Mouse (Mus musculus) adipocyte (in vitro differentiated cells): ENCODE data around the gene Lap3.
A peak's percentile ranks its signal among the peaks of the same experiment; 100 is the strongest.

Experiments used
- DNase-seq: peaks from one replicate; pipeline ENCODE4 v3.0.0-alpha.2; 2016; ENCODE audit warnings: low spot score

The Lap3 gene

DNA sequence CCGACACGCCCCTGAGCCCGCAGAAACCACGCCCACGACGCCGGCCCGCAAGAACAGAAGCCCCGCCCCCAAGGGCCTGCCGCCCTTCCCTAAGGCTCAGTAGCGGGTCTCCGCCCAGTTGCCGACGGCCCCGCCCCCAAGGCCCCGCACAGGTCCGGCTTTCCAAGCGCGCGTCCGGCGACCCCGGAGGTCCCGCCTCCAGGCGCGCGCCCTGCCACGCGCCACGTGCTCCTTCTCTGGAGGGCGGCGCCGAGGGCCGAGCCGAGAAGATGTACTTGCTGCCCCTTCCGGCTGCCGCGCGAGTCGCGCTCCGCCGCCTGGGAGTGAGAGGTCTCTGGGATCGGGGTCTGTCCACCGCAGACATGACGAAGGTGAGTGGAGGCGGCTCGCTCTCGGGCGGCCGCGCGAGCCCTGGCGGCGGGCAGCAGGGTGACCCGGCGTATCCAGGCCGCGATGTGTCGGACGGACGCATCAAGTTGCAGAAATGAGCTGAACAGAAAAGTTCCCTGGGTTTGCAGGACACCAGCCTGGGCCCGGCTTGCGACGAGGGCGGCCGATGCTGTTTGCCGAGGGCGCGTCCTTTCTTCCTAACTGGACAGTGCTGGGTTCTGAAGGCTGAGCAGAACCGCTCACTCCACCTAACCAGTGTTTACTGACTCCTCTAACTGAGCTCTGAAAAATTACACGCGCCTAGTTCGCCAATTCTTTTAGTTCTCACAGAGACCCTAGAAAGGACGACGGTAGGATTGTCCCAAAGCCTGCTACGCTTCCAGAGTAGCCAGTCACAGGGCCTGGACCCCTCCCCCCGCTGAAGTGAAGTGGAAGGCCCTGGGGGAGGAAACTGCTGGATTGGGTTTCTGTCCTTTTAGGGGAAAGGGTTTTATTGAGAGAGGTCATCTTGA lies at the start of gene Lap3:
Gene Lap3, plus strand, starts transcription at position 184 of the 902 bp plus-strand sequence.
- DNase-seq: peak; percentile 99

DNA sequence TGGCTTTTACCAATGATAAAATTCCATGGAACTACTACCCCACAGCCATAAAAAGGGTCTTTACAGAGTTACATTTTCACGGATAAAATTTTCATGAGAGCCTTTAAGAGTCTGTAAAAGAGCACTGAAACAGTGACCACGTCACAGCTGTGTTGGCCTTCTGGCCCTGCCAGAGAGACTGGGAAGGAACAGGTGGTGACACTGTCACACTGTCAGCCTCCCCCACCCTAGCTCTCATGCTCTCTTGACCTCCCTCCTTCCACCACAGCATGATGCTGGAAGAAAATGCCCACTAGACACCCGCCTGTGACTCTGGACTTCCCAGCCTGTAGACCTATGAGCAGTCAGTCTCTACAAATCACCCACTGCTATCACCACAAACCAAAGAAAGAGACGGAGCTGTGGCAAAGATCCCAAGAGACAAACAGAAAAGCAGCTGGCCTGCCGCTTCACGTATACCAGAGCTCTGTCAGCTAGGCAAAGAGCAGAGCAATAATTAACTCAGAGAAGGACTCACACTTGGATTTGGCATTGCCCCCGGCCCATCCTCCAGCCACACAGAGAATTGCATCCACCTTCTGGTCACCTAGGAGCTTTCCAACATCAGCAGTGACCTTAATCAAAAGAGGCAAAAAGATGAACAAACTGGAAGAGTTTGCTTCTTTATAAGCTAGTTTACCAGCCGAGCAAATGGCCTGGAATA lies 48.9 kb upstream of the Lap3 start:
- DNase-seq: no peak

DNA sequence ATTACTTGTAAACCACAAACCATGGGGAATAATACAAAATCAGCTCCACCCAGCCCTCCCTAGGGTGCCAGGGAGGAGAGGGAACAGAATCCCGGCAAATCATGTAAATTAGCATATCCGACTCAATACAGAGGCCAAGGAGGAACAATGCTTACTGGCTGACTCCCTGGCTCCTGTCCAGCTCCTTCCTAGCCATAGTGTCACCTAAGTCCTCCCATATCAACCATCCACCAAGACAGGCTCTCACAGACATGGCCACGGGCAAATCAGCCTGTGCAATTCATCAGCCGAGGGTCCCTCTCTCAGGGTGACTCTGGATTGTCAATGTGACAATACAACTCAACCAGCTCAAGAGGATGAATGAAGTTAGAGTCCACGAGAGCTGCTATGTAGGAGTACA lies 44.5 kb upstream of the Lap3 start:
- DNase-seq: no peak

DNA sequence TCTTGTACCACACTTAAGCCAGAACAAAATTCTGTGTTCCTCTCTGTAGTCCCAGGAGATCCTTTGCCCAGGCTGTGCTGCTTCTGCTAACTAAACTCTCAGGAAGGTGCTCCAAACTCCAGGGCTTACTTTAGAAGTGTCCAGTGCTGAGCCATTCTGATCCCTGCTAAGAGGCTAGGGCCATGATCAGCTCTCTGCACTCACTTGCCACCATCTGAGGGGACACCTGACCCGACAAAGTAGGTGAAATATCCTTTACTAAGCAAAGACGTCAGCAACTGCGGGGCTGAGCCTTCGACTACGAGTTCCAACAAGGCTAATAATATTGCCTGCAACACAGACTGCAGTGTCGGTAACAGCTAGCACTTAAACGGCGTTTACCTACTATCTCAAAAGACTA lies 44.0 kb upstream of the Lap3 start:
- DNase-seq: peak; percentile 52

DNA sequence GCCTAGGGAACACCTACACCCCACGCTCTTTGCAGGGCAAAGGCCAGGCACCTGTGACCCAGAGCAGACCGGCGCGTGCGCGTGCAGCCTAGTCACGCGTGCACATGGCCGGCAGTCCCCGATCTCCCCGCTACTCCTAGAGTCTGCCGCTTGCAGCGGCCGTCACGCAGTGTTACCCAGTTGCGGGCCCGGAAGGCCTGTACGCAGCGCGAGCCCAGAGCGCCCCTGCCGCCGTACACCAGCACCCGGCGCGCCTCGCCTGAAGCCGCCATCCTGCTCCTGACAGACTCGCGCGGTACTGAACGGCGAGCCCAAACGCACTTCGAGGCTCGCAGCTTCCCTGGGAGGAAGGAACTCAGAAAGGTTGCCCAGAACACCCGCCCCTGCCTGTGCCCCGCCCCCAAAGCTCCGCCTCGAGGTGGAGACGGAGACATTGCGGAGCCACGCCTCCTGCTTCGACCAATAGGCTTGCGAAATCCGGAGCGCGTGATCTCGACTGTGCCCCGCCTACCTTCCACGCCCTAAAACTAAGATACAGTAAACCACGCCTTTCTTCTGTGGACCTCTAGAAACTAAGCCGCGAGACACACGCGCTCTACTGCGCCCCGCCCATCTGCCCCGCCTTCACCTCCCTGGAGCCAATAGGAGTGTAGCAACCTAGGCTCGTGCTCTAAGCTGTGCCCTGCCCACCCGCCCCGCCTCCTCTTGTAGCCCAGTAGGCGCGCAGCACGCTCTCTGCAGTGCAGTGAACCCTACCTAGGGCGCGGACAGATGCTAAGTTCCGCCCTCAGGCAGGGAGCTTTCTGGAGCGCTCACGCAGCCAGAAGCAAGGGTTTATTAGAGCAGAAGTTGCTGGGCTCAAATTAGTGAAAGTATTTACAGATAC lies 43.1 kb upstream of the Lap3 start, which contains the start of gene Qdpr:
Gene Qdpr, minus strand, starts transcription at position 406 of the 886 bp plus-strand sequence.
- DNase-seq: peak; percentile 100

DNA sequence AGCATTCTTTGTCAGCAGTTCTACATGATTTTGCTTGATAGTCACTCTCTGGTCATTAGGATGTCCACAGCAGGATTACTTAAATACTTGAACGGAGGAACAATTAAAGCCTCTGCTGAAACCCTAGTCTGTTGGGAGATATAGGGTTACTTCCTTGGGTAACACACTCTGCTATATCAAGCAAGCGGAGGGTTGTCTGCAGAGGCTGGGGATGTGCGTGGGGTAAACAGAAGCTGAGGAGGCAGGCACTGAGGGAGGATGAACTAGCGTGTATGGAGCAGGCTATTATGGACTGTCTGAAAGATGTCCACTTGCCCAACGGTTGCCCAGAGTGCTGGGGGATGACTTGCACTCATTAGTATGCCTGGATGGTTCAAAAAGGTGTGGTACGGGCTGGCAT lies 39.7 kb upstream of the Lap3 start, which contains the start of gene Clrn2:
Gene Clrn2, plus strand, starts transcription at position 301 of the 400 bp plus-strand sequence.
- no peak for DNase-seq

DNA sequence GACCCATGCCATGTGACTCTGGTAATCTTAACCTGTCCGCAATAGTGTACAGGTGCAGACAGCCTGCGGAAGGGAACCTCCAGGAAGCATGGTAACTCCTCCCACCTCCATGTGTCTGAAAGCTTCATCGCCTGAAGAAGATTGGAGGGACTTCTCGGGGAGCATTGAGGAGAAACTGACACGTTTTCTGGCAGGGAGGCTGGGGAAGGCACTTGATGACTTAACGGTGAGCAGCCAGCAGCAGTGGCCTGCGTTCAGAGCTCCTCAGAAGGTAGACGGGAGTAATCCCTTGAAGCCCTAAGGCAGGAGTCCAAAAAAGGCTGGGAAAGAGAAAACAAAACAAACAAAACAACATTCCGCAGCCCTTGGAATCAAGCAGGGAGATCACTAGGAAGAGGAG lies 38.7 kb upstream of the Lap3 start:
- DNase-seq: no peak

DNA sequence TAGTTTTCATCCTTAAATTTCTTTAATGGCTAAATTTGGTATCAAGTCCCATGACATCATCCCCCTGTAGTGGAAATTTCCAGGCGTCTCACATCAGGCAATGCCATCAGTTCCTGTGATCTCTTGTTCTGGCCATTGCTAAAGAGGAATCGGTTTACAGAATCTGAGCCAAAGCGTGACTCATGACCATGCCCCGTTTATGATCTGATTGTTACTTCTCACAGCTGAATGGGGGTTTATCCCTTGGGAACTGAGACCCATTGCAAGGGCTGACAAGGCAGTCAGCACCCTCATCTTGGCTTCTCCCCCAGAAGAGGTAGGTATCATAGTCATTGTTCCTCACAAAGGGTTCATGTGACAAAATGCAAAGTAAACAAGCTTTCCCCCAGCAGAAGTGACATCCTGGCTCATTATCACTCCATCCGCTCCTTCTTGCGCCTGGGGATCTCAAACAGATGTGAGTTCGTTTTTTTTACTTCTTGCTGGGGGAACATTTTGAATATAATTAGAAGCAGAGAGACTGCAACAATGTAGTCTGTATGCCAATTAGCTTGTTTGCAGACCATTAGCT lies 20.2 kb upstream of the Lap3 start:
- DNase-seq: no peak

DNA sequence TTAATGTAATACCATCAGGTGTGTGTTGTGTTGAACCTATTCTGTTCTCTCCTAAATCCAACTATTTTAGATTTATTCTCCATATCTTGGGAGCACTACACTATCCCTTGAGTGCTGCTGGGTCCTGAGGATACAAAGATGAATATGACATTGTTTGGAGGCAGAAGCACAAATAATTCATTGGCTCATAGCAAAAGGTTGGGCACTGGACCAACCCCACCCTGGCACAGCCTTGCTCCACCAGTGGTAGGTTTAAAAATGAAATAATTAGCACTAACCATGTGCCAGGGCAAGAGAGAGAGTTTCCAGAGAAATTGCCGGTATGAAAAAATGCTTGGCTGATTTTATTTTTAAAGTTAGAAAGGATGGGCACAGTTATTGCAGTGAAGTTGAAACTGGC lies 19.7 kb upstream of the Lap3 start:
- DNase-seq: no peak

DNA sequence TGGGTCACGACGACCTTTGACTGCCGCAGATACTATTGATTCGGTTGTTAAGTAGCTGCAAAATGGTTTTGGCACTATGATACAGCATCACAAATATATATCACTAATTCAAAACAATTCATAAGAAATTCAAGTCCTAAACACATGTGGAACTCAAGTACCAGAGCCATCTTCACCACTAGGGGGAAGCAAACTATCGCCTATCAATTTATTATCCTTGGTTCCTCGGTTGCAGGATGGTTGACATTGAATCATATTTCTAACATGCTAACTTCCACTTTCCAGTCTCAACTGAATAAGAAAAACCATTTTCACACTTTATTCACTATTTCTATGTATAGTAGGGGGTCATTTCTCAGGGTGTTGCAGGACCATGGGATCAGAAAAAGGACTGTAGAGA lies 19.0 kb upstream of the Lap3 start:
- DNase-seq: peak; percentile 88

DNA sequence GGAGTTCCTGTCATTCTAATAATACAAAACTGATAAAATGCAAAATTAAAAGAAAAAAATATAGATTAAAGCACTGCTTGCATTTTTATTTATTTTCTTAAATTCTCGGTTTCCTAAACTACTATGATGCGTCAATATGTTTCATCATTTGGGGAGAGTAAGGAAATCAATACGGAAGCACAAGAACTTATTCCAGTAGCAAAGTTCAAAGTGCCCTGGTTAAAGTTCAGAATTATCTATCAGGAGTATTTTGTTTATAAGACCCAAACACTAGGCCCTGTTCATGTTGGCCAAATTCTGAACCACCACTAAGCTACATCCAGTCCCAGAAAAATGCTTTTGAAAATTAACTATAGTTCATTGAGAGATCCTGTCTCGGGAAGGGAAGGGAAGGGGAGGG lies 18.4 kb upstream of the Lap3 start:
- no peak for DNase-seq

DNA sequence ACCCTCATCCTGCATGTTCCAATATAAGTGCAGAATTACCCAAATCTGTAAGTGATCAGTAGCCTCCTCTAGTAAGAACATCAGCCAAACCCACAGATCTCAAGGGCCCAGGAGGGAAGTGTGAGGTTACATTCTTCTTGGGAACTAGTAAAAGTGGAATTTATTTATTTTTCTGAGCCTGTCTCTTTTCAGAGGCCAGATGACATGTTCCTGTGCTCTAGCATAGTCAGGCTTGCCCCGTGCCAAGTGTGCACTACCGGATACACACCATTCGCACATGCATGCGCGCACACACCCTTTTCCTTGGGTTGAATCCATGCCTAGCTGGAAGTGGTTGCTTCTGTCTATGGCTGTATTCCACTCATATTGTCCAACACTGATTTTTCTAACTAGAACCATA lies 17.4 kb upstream of the Lap3 start:
- no peak for DNase-seq

DNA sequence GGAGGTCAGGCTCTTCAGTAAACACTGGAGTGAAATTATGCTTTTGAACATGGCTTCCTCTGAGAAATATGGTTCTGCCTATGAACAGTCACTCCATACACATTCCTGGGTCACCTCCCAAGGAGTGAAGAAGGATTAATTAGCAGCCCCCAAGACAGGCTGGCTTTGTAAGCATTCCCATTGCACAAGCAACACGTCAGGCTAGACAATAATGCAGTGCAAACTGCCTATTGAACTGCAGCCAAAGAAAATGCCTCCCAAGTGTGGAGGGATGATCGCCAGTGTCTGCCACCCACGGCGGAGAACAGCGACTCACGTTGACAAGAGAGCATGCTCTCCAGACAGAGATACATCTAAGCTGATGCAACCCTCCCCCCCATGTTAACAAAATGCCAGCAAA lies 16.9 kb upstream of the Lap3 start:
- DNase-seq: no peak

DNA sequence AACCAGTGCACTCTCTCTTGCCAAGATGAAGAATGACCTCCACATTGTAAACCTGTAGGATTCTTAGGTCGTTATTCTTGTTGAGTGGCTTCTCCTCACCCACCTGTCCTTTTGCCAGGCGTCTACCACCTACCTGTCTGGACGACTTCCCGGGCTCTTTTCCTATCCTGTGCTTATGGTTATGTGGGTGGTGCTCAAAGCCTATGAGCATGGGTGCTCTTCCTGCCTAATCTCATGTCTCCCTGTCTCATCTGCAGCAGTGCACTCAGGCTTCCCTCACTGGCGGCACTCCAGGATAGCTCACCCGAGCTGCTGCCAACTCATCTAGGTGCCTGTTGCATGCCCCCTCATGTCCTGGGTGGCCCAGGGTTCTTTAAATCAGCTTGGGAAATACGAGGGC lies 15.6 kb upstream of the Lap3 start:
- no peak for DNase-seq

DNA sequence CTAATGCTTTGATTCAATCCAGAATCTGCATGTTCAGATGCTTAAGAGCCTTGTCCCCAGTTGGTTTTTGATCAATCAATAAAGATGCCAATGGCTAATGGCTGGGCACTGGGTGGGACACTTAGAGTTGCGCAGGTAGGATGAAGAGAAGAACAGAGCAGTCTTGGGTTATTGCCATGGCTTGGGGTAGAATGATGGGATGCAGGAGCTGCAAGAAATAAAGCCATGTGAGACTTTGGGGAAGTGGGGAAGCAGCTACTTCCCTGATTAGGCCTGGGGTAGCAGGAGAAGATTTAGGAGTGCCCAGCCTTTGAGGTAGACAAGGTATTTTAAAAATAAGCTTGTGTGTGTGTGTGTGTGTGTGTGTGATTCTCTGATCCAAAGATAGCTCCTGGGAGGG lies 13.1 kb upstream of the Lap3 start:
- DNase-seq: no peak

DNA sequence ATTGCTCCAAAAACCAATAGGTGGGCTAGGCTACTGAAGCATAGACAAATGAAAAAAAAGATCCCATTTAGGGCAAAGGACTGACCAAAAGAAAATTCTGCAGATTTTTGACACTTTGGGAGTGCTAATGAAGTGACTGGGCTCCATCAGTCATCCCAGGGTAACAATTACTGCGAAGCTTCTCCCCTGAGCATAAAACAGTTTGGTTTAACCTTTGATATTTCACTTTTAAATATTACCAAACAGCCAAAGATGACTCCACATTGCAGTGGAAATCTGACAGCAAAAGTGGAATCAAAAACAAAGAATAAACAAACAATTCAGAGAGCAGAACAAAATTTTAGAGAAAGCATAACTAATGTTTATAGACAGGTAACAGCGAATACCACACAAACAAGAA lies 12.0 kb upstream of the Lap3 start:
- no peak for DNase-seq

DNA sequence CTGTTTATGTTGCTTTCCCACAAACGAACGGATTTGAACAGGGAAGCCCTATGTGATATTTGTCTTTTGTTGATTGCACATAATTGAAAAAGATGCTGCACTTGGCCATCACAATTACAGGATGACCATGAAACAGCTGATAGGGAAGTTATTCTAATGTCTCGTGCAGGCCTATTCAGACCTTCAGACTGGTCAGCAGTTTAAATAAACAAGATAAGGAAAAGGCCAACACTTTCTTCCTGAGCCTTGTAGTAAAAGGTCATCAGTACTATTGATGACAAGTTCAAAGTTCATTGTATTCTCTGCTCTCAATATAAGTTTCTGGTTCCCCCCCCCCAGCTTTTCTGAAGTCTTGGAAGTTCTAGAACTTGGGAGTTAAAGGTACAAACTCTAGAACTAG lies 10.6 kb upstream of the Lap3 start:
- DNase-seq: no peak

DNA sequence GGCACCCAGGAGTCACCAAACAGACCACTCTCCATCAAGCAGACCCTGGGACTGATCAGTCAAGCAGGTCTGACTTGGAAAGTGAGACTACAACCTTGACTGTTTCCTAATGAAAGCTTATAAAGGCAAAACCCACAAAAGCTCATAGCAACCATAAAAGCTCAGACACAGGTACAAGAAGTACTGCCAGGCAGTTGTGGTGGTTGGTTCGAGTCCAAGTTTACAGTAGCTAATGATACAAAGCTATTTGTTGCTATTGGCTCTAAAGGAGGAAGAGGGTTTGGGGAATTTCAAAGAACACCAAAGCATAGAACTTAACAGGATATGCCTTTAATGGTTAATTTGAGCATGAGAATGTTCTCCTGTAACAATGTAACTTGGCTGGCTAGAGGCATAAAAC lies 9.5 kb upstream of the Lap3 start:
- no peak for DNase-seq

DNA sequence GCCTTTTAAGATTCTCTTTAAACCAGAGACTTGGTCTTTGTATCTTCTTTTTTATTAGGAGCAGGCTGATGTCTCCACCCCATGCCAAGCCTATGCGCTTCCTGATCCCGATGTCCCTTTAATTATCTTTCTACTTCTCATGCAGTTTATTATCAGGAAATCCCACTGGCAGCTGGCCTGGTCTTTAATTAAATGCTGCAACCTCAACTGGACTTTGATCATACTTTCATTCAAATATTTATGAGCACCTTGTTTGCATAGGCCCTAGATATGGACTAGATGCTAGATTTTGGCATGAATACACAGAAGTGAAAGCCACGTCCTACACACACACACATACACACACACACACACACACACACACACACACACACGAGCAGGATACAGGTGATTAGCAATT lies 1.4 kb upstream of the Lap3 start:
- DNase-seq: no peak

DNA sequence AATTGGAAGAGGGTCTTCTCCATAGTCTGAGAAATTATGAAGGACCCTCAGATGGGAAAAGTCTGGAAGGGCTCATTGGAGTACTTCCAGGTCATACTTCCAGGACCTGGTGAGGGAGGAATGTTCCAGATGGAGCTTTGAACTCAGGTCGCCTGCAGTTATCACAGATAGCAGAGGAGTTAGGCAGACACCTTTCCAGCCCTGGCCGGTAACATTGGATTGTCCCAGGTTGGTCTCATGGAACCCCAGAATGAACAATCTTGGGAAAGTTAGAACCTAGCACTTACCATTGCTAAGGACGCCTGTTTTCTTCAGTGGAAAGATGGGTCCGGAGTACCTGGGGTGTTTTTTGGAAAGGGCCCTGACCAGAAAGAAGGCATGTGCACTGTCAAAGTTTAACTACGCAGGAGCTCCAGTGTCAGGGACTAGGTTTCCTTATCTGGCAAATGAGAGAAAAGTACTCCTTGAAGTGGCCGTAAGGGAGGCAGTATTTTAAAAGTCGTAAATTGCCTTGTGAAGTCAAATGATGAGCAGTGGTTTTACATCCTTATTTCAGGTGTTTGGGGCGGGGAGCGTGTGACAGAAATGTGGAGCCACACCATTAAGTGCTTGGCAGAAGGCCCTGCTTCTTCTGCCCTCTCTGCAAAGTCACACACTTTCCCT lies 1.1 kb downstream of the Lap3 start:
- DNase-seq: no peak

DNA sequence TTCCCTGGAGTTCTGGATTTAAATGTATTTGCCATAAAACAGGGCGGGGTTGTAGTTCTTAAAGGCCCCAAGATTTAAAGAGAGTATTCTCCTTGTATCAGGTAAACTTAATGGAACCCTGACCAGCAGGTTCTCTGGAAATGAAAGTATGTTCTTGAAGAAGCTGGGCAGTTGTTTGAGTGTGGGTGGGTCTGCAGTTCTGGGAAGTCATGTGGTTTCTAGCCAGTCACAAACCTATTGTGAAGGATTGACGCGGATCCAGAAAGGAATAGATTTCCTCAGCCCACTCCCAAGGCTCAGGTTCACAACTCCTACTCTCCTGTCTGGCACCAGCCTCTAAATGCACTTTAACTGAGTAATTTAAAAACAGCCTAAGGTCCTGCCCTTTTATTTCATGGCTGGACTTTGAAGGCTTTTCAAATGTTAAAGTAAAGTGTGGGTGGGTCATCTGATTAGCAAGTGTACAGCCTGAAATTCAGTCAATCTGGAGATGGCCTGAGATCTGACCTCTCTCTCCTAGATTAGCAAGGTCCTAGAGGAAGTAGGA lies 2.3 kb downstream of the Lap3 start:
- DNase-seq: no peak
